Mouse (Mus musculus): ENCODE results near the gene Gm21093. TPM values are rescaled to one million over a fixed set of nuclear protein-coding genes. Genes with fewer than 3 reads are reported as not detected.
"Not testable (repeated sequence)": the region's sequence is repeated elsewhere in the genome, so short reads cannot be mapped to it uniquely, and the experiment has no call there.

Gm21093 gene
- polyA plus RNA-seq (2015; fragmentation: Nextera tagmentation; extraction: Ambion mirVana) = not detected in 2 replicates

GRCm38 (mm10) chr4:42034626-42035025, at the start of gene Gm21093:
Gm21093 (minus strand) TSS chr4:42034726.
- not testable (repeated sequence) for H3K36me3 ChIP-seq (ENCODE audit: control insufficient read depth, insufficient read depth); H3K9me3 ChIP-seq (ENCODE audit: control insufficient read depth); H3K4me3 ChIP-seq (ENCODE audit: low read depth, low read length); H3K27me3 ChIP-seq (replicated peaks; ENCODE audit: control insufficient read depth, insufficient read depth, low read length); H3K9ac ChIP-seq (ENCODE audit: low read depth, low read length); H3K4me1 ChIP-seq (replicated peaks; ENCODE audit: control insufficient read depth, insufficient read depth, low read length); ATAC-seq; H3K4me2 ChIP-seq (replicated peaks; ENCODE audit: low read depth); H3K27ac ChIP-seq (ENCODE audit: low read depth, low read length)
- WGBS = no CpG with 5 or more reads among the region's 8 CpGs

Other genes with a start within 250 kb of the Gm21093 start
- 33.6 and 33.7 TPM in 2 replicates for gene Gm21541, start 131.1 kb downstream of the Gm21093 start, polyA plus RNA-seq (2015; fragmentation: Nextera tagmentation; extraction: Ambion mirVana)
- 1.3 and 1.4 TPM in 2 replicates for gene Gm20878, start 93.2 kb downstream of the Gm21093 start, polyA plus RNA-seq (2015; fragmentation: Nextera tagmentation; extraction: Ambion mirVana)
- gene Fam205a4, start 68.7 kb downstream of the Gm21093 start, polyA plus RNA-seq (2015; fragmentation: Nextera tagmentation; extraction: Ambion mirVana) = 0.09 TPM in 1 of 2 replicates, not detected in the other
- gene Gm3893, start 56.5 kb upstream of the Gm21093 start, polyA plus RNA-seq (2015; fragmentation: Nextera tagmentation; extraction: Ambion mirVana) = not detected in 2 replicates
- 5.7 and 12.4 TPM in 2 replicates for gene Gm13304, start 80.1 kb upstream of the Gm21093 start, polyA plus RNA-seq (2015; fragmentation: Nextera tagmentation; extraction: Ambion mirVana)
- gene Gm13306, start 118.7 kb upstream of the Gm21093 start, polyA plus RNA-seq (2015; fragmentation: Nextera tagmentation; extraction: Ambion mirVana) = 0.48 TPM in 1 of 2 replicates, not detected in the other
- not detected in 2 replicates for gene Gm13305, start 133.9 kb upstream of the Gm21093 start, polyA plus RNA-seq (2015; fragmentation: Nextera tagmentation; extraction: Ambion mirVana)
- gene Gm10600, start 205.9 kb upstream of the Gm21093 start, polyA plus RNA-seq (2015; fragmentation: Nextera tagmentation; extraction: Ambion mirVana) = not detected in 2 replicates
- 3.2 TPM in 1 of 2 replicates, not detected in the other for gene Ccl21b, start 221.0 kb upstream of the Gm21093 start, polyA plus RNA-seq (2015; fragmentation: Nextera tagmentation; extraction: Ambion mirVana)

Measured in intestine, postnatal 0 days (tissue).